Mouse (Mus musculus): ENCODE measurements around the gene Ctnnb1. TPM values are rescaled to one million over a fixed set of nuclear protein-coding genes. Genes with fewer than 3 reads are reported as not detected.
"Not testable (repeated sequence)": the region's sequence is repeated elsewhere in the genome, so short reads cannot be mapped to it uniquely, and the experiment has no call there.

Gene Ctnnb1
- polyA plus RNA-seq, 1 experiment from 2014 or later, result 338 TPM

DNA sequence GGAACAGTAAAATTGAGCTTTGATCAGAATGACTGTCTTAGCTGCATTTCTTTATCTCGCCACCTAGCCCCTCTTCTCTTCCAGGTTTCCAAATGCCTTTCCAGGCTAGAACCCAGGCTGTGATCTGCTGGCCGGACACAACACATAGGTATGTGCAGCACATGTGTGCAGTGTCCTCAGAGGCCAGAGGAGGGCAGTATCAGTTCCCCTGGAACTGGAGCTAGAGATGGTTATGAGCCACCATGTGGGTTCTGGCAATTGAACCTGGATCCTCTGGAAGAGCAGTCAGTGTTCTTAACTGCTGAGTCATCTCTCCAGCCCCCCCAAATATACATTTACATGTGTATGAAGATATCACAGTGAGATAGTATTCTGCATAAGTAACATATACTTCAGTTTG is 11.4 kb upstream of the Ctnnb1 start:
- not testable (repeated sequence) for H3K36me3 ChIP-seq (ENCODE audit: control insufficient read depth, insufficient read depth, low read length); H3K9me3 ChIP-seq (ENCODE audit: control insufficient read depth, low read length); H3K27ac ChIP-seq (ENCODE audit: low read depth, low read length); H3K4me1 ChIP-seq (ENCODE audit: control insufficient read depth, insufficient read depth, low read length); H3K4me3 ChIP-seq (ENCODE audit: low read depth, low read length); H3K27me3 ChIP-seq (ENCODE audit: control insufficient read depth, insufficient read depth, low read length); ATAC-seq (ENCODE audit: low read depth); H3K4me2 ChIP-seq (ENCODE audit: low read depth, low read length); H3K9ac ChIP-seq (replicated peaks; ENCODE audit: low read depth, low read length)
- WGBS, result 95% methylated on average over 2 of the region's 2 CpGs

DNA sequence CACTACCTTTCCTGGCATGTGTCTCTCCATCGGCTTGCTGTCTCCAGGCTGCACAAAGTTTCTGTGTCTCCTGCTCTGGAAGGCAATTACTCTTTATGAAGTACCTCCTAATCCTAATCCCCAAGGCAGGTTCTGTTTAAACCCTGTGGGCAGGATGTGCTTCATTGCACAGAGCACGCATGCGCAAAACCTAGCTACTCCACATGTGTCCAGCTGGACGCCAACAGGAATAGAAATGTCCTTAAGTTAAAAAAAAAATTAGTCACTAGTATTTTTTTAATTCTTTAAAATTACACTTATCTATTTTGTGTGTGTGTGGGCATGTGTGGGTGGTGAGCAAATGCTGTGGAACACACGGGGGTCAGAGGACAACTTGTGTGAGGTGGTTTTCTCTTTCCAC is 10.8 kb upstream of the Ctnnb1 start:
- Histone ChIP-seq H3K9me3 (ENCODE audit: control insufficient read depth, low read length) (no peaks in the 10 kb centered on the region), H3K27ac (ENCODE audit: low read depth, low read length) (no peak overlapping the region), H3K36me3 (ENCODE audit: control insufficient read depth, insufficient read depth, low read length) (no peaks in the 10 kb centered on the region), H3K4me1 (ENCODE audit: control insufficient read depth, insufficient read depth, low read length) (no peaks in the 10 kb centered on the region), H3K9ac (replicated peaks; ENCODE audit: low read depth, low read length) (no peak overlapping the region), H3K4me3 (ENCODE audit: low read depth, low read length) (no peak overlapping the region), H3K27me3 (ENCODE audit: control insufficient read depth, insufficient read depth, low read length) (no peaks in the 10 kb centered on the region), H3K4me2 (ENCODE audit: low read depth, low read length) (no peak overlapping the region)
- WGBS, result 79% methylated on average over 5 of the region's 5 CpGs
- no peak for ATAC-seq (ENCODE audit: low read depth)

DNA sequence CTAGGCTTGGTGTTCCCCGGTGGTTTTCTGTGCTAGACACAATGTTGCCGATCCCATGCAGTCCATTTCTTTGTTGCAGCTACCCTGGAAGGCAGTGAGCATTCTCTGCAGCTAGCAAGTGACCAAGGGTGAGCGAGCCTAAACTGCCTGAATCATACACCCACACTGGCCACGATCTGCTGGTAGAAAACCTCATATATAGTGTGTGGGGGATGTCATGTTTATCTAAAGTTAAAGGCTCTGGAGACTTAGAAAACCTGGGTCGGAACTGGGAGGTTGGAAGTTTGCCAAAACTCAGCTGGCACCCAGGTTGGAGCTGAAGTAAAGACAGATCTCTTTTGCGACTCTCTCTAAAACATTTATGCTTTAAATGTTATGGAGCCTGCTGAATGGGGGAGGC is 10.4 kb upstream of the Ctnnb1 start:
- no peaks in the 10 kb centered on the region for H3K4me1 ChIP-seq (ENCODE audit: control insufficient read depth, insufficient read depth, low read length)
- ATAC-seq (ENCODE audit: low read depth), result no peak
- no peaks in the 10 kb centered on the region for H3K9me3 ChIP-seq (ENCODE audit: control insufficient read depth, low read length)
- WGBS, result 45% methylated on average over 6 of the region's 6 CpGs
- H3K4me2 ChIP-seq (ENCODE audit: low read depth, low read length), result no peak overlapping the region
- H3K36me3 ChIP-seq (ENCODE audit: control insufficient read depth, insufficient read depth, low read length), result no peaks in the 10 kb centered on the region
- H3K27ac ChIP-seq (ENCODE audit: low read depth, low read length), result no peak overlapping the region
- no peaks in the 10 kb centered on the region for H3K27me3 ChIP-seq (ENCODE audit: control insufficient read depth, insufficient read depth, low read length)
- H3K4me3 ChIP-seq (ENCODE audit: low read depth, low read length), result no peak overlapping the region
- H3K9ac ChIP-seq (replicated peaks; ENCODE audit: low read depth, low read length), result no peak overlapping the region

DNA sequence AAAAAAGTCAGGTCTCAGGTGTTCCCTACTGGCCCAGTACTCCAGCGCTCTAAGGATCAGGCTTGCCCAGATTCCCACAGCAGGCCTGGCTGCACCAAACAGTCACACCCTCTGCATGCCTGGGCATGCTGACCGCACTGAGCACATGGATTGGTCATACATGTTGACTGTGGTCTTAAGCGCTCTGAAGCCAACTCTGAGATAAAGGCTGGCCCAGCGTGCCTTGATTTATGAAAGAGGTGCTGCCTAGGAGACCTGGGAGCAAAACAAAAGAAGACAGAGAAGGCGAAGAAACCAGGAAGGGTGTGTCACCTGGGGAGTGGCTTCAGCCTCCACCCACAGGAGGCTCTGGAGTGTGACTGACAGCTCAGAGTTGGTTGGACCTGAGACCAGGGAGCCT is 9.9 kb upstream of the Ctnnb1 start:
- Histone ChIP-seq H3K4me1 (ENCODE audit: control insufficient read depth, insufficient read depth, low read length) (no peaks in the 10 kb centered on the region), H3K4me2 (ENCODE audit: low read depth, low read length) (no peak overlapping the region), H3K36me3 (ENCODE audit: control insufficient read depth, insufficient read depth, low read length) (no peaks in the 10 kb centered on the region), H3K27ac (ENCODE audit: low read depth, low read length) (no peak overlapping the region), H3K9me3 (ENCODE audit: control insufficient read depth, low read length) (no peaks in the 10 kb centered on the region), H3K9ac (replicated peaks; ENCODE audit: low read depth, low read length) (no peak overlapping the region), H3K4me3 (ENCODE audit: low read depth, low read length) (no peak overlapping the region), H3K27me3 (ENCODE audit: control insufficient read depth, insufficient read depth, low read length) (no peaks in the 10 kb centered on the region)
- no peak for ATAC-seq (ENCODE audit: low read depth)
- WGBS, result 80% methylated on average over 5 of the region's 5 CpGs

DNA sequence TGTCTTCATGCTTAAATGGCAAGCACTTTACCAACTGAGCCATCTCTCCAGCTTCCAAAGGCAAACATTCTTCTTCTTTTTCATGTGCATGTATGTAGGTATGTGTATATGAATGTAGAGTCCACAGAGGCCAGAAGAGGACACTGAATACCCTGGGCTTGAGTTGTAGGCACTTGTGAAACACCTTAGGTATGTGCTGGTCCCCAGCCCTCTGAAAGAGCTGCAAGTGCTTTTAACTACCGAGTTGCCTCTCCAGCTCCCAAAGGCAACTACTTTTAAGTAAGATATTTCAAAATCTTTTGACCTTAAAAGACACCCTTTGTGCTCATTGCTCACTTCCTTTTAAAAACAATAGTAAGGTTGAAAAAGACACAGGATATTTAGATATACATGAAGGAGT is 2.9 kb upstream of the Ctnnb1 start:
- Histone ChIP-seq H3K4me3 (ENCODE audit: low read depth, low read length) (no peak overlapping the region), H3K9ac (replicated peaks; ENCODE audit: low read depth, low read length) (no peak overlapping the region), H3K36me3 (ENCODE audit: control insufficient read depth, insufficient read depth, low read length) (no peaks in the 10 kb centered on the region), H3K27ac (ENCODE audit: low read depth, low read length) (no peak overlapping the region), H3K4me2 (ENCODE audit: low read depth, low read length) (no peak overlapping the region), H3K27me3 (ENCODE audit: control insufficient read depth, insufficient read depth, low read length) (no peaks in the 10 kb centered on the region), H3K9me3 (ENCODE audit: control insufficient read depth, low read length) (no peaks in the 10 kb centered on the region), H3K4me1 (ENCODE audit: control insufficient read depth, insufficient read depth, low read length) (no peaks in the 10 kb centered on the region)
- 77% methylated on average over 1 of the region's 1 CpGs for WGBS
- no peak for ATAC-seq (ENCODE audit: low read depth)

DNA sequence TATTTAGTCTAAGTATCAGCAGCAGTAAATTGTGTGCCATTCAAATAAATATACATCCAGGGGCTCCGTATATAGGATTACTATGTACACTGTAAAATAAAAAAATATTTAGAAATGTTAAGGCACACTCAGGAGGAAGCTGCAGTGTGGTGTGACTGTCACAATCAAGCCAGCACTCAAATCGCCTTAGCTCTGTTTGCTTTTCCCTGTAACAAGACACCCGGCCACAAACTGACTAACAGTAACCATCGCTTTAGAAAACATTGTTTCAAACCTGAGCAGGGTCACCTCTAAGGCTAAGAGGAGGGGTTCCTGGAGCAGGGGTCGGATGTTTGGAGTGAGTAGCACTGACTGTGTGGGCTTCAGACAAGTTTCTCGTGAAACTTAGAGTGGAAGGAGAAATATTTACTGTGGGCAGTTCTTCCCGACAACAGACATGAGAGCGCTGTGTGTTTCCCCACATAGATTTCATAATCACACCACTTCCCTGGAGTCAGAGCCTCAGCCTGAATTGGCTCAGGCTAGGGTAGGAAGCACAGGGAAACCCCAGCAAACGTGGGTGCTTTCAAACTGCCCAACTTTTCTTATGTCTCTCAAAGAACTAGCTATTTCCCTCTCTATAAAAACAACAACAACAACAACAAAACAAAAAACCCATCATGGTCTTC is 1.9 kb upstream of the Ctnnb1 start:
- no peak overlapping the region for H3K27ac ChIP-seq (ENCODE audit: low read depth, low read length)
- no peaks in the 10 kb centered on the region for H3K9me3 ChIP-seq (ENCODE audit: control insufficient read depth, low read length)
- no peak overlapping the region for H3K4me2 ChIP-seq (ENCODE audit: low read depth, low read length)
- H3K4me1 ChIP-seq (ENCODE audit: control insufficient read depth, insufficient read depth, low read length), result no peaks in the 10 kb centered on the region
- H3K4me3 ChIP-seq (ENCODE audit: low read depth, low read length), result no peak overlapping the region
- 35% methylated on average over 9 of the region's 9 CpGs for WGBS
- H3K9ac ChIP-seq (replicated peaks; ENCODE audit: low read depth, low read length), result no peak overlapping the region
- ATAC-seq (ENCODE audit: low read depth), result no peak
- H3K36me3 ChIP-seq (ENCODE audit: control insufficient read depth, insufficient read depth, low read length), result no peaks in the 10 kb centered on the region
- no peaks in the 10 kb centered on the region for H3K27me3 ChIP-seq (ENCODE audit: control insufficient read depth, insufficient read depth, low read length)

DNA sequence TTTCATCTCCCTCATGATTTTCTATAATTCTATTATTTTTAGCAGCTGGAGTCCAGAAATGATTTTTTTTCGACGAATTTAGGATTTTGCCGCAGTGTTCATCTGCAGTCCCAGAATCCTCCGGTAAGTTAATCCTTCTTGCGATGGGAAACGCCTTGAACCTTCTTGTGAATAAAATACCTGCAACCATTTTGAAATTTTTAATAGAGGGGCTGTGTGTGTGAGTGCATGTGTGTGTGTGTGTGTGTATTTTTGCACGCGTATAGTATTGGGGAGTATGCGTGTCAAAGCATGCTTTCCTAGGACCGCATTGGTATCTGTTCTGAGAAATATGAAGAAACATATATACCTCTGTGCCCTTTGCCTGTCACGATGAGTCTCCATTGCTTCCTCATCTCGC is 1.0 kb downstream of the Ctnnb1 start:
- Histone ChIP-seq H3K4me2 (ENCODE audit: low read depth, low read length) (no peak overlapping the region), H3K9me3 (ENCODE audit: control insufficient read depth, low read length) (no peaks in the 10 kb centered on the region), H3K9ac (replicated peaks; ENCODE audit: low read depth, low read length) (no peak overlapping the region), H3K27ac (ENCODE audit: low read depth, low read length) (no peak overlapping the region), H3K4me1 (ENCODE audit: control insufficient read depth, insufficient read depth, low read length) (peaks cover 3% of the 10 kb centered on the region), H3K4me3 (ENCODE audit: low read depth, low read length) (no peak overlapping the region), H3K27me3 (ENCODE audit: control insufficient read depth, insufficient read depth, low read length) (no peaks in the 10 kb centered on the region; the same call in 1 of the 2 replicates), H3K36me3 (ENCODE audit: control insufficient read depth, insufficient read depth, low read length) (no peaks in the 10 kb centered on the region)
- ATAC-seq (ENCODE audit: low read depth), result no peak
- 95% methylated on average over 12 of the region's 12 CpGs for whole genome bisulfite sequencing

DNA sequence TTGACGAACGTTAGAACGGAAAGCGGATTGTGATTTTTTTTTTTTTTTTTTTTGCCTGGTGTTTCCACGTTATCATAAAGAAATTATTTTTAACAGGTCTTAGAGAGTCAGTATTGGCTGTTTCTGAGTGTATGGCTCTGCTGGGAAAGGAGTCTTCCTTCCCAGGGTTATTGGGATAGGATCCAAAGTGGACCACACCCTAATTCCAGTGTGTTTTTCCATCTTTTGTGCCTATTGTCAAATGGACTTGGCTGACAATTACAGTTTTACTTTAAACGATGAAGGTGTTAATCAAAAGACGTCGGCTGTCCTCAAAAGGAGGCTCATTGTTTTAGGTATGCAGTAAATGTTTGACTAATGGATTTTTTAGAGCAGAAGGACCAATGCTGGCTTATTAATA is 1.8 kb downstream of the Ctnnb1 start:
- H3K4me2 ChIP-seq (ENCODE audit: low read depth, low read length), result no peak overlapping the region
- H3K27ac ChIP-seq (ENCODE audit: low read depth, low read length), result no peak overlapping the region
- H3K9ac ChIP-seq (replicated peaks; ENCODE audit: low read depth, low read length), result no peak overlapping the region
- H3K9me3 ChIP-seq (ENCODE audit: control insufficient read depth, low read length), result no peaks in the 10 kb centered on the region
- no peak overlapping the region for H3K4me3 ChIP-seq (ENCODE audit: low read depth, low read length)
- peaks cover 10% of the 10 kb centered on the region for H3K4me1 ChIP-seq (ENCODE audit: control insufficient read depth, insufficient read depth, low read length)
- H3K36me3 ChIP-seq (ENCODE audit: control insufficient read depth, insufficient read depth, low read length), result no peaks in the 10 kb centered on the region
- no peaks in the 10 kb centered on the region; the same call in 1 of the 2 replicates for H3K27me3 ChIP-seq (ENCODE audit: control insufficient read depth, insufficient read depth, low read length)
- ATAC-seq (ENCODE audit: low read depth), result no peak
- 67% methylated on average over 8 of the region's 8 CpGs for WGBS

DNA sequence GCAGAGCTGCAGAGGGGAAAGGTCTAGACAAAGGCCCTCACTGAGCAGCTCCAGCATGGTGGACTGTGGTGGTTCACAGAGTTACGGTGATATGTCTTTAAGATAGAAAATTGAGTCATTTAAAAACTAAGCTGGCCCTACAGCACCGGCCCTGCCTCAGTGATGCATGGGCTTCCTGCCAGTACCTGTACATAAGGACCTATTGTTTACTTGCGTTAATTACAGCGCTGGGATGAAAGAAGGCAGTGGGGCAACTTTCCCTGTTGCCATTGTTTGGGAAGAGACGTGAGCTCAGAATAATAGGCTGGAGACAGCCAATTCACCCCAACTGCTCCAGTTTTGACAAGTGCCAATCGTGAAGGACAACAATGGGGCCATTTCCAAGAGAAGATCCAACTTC is 3.4 kb downstream of the Ctnnb1 start:
- Histone ChIP-seq H3K36me3 (ENCODE audit: control insufficient read depth, insufficient read depth, low read length) (no peaks in the 10 kb centered on the region), H3K9ac (replicated peaks; ENCODE audit: low read depth, low read length) (no peak overlapping the region), H3K9me3 (ENCODE audit: control insufficient read depth, low read length) (no peaks in the 10 kb centered on the region), H3K4me3 (ENCODE audit: low read depth, low read length) (no peak overlapping the region), H3K27ac (ENCODE audit: low read depth, low read length) (no peak overlapping the region), H3K4me1 (ENCODE audit: control insufficient read depth, insufficient read depth, low read length) (peaks cover 26% of the 10 kb centered on the region), H3K4me2 (ENCODE audit: low read depth, low read length) (no peak overlapping the region), H3K27me3 (ENCODE audit: control insufficient read depth, insufficient read depth, low read length) (no peaks in the 10 kb centered on the region; the same call in 1 of the 2 replicates)
- 37% methylated on average over 6 of the region's 6 CpGs for WGBS
- ATAC-seq (ENCODE audit: low read depth), result no peak

Data from neural tube, embryonic 14.5 days (tissue).